Mouse (Mus musculus): Measurements from ENCODE around the gene Mea1.
A peak's percentile ranks its signal among the peaks of the same experiment; 100 is the strongest.

The Mea1 gene

GRCm38 (mm10) chr17:46706375-46707089 lies 27.9 kb downstream of the Mea1 start:
- no peak for DNase-seq

DNA sequence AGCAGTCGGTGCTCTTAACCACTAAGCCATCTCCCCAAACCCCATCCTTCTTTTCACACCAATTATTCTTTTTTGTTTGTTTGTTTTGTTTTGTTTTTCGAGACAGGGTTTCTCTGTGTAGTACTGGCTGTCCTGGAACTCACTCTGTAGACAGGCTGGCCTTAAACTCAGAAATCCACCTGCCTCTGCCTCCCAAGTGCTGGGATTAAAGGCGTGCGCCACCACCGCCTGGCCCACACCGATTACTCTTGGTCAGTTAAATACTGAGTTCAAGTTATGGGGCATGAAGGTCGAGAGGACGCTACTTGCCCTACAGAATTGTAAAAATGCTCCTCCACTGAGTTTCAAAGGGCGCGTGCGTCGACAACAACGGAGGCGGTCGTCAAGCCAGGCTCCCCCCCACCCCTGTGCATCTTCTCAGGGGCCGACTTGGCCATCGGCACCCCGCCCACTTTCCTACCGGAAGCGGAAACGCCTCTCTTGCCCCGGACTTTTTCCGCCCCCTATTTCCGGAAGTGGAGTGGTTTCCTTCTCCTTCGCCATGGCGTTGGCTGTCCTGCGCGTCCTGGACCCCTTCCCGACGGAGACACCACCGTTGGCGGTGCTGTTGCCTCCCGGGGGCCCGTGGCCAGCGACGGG lies 32.5 kb downstream of the Mea1 start, which contains the start of gene Pex6:
Gene Pex6, plus strand, starts transcription at position 505 of the 639 bp plus-strand sequence.
- peak; percentile 97 for DNase-seq

DNA sequence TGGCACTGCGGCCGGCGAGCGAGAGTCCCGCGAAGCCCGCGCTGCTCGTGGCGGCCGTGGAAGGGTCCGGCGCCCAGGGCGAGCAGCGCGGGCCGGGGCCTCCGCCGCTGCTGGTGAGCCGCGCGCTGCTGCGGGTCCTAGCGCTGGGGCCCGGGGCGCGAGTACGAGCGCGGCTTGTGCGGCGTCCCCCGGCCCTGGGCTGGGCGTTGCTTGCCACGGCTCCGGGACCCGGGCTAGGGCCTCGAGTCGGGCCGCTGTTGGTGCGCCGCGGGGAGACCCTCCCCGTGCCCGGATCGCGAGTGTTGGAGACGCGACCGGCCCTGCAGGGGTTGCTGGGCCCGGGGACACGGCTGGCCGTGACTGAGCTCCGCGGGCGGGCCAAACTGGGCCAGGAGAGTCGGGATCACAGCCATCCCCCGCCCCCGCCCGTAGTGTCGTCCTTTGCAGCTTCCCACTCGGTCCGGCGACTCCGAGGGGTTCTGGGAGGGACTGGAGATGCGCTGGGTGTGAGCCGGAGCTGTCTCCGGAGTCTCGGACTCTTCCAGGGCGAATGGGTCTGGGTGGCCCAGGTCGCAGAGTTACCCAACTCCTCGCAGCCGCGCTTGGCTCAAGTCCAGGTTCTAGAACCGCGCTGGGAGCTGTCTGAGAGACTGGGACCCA lies 33.1 kb downstream of the Mea1 start:
- DNase-seq, result peak; percentile 66 to 81

DNA sequence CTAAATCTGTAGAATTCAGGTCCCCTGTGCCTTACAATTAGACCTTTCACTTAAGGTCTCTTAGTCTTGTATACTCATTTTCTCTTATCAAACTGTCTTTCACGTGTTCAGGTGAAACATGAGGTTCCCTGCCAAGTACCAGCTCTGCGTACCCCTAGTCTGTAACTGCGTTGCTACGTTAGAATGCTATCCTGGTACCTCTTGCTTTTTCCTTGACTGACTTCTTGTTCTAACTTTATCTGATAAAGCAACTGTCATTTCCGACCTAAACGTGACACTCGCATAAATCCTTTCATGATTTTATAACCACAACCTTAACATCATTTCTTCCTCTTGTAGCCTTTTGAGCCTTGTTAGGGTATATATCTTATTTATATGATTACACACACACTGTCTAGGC lies 33.8 kb downstream of the Mea1 start:
- DNase-seq, result no peak

DNA sequence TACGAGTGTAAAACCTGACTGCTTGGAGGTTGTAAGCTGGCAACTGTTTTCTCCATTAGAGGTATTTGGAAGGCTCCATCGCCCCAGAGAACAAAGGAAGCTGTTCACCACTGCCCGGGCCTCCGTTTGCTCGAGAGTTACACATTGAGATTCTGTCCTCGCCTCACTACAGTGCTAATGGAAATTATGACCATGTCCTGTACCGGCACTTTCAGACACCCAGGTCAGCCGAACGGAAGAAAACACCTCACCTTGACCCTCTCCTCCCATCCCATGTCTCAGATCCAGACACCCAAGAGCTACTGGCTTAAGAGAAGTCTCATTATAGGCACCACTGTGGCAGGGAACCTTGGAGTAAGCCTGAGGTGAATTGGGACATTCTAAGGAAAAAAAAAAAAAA lies 35.3 kb downstream of the Mea1 start:
- DNase-seq, result no peak

GRCm38 (mm10) chr17:46714756-46715481 lies 36.3 kb downstream of the Mea1 start:
- DNase-seq, result peak in 1 of 2 experiments; percentile 46

DNA sequence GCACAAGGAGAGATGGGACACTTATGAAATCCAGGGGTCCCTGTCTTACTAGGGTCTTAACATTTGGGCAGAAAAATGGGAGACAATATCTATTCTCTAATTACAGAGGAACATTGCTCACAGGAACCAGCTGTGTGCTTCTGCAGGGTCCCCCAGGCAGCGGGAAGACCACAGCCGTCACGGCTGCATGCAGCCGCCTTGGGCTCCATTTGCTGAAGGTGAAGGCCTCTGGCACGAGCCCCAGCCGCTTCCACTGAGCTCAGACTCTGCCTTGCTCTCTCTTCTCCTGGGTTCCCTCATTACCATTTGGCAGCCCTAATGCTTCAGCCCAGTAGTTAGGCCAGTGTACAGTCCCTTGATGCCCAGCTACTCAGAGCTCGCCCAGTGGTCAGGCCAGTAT lies 42.5 kb downstream of the Mea1 start:
- DNase-seq, result no peak

DNA sequence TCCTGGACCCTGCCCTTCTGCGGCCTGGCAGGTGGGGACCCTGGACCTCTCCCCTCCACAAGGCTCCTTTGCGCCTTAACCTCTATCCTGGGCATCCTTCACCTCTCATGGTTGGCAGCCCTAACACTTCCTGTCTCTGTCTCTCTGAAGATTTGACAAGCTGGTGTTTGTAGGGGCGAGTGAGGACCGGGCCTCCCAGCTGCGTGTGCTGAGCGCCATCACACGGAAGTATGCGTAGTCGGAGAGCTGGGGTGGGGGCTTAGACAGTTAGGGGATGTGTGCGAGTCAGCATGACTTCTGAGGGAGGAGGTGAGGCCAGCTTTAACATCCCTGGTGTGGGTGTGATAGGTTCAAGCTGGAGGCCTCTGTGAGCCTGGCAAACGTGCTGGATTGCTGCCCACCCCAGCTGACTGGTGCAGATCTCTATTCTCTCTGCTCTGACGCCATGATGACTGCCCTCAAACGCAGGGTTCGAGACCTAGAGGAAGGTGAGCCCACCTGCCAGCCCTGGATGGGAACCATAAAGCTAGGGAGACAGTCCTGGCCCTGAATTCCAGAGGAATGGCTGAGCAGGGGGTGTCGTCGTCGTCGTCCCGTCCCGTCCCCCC lies 46.0 kb downstream of the Mea1 start:
- no peak for DNase-seq

- no peak for DNase-seq
Measured at GRCm38 (mm10) chr17:46725273-46725672, 46.7 kb downstream of the Mea1 start.

DNA sequence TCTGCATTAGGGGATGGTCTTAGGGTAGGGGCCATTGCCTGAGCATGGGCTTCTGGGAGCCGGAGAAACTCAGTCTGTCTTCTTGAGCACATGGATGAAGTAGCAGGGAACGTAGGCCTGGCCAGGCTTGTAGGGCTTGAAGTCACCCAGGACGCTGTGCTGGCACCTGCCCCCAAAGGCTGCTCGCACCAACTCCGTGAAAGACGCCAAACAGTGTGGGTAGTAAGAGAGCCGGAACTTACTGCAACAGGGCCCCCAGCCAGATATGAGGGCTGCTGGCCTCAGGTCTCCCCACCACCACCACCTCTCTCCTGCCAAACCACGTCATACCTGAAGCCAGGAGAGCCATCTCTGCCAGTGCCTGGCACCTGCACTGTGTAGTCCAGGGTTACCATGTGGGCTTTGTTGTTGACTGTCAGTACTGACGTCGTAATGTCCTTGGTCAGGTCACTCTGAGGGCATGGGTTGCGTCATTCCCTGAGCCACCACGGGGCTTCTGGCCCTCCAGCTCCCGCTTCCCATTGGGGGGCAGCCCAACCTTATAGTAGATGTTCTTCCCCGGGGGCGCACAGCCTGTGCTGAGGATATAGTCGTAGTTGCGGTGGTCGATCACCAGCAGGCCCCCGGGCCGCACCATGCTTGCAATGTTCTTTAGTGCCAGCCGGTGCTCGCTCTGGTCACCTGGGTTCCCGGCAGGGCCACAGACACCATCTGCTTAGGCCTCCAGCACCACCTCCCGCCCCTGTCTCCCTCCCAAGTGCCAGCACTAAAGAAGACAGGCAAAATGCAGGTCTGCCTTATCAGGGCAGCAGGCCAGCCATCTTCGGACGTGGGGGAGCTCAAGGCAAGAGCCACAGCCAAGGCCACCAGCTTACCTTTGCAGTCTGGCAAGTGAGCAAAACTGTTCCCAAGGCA lies 47.4 kb downstream of the Mea1 start:
- no peak for DNase-seq

DNA sequence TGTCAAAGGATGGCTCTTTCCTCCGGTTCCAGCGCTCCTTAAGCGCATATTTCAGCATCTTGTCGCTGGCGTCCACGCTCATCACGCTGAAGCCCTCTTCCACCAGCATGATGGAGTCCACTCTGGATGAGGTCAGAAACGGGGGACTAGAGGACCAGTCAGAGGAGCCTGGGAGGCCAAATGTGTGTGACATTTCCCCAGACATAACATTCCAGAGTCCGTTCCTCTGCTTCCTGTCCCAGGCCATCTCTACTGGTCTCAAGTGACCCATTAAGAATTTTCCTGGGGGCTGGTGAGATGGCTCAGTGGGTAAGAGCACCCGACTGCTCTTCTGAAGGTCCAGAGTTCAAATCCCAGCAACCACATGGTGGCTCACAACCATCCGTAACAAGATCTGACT lies 48.7 kb downstream of the Mea1 start:
- DNase-seq, result no peak

GRCm38 (mm10) chr17:46728021-46728420 lies 49.4 kb downstream of the Mea1 start:
- DNase-seq, result peak; percentile 67 to 69

DNA sequence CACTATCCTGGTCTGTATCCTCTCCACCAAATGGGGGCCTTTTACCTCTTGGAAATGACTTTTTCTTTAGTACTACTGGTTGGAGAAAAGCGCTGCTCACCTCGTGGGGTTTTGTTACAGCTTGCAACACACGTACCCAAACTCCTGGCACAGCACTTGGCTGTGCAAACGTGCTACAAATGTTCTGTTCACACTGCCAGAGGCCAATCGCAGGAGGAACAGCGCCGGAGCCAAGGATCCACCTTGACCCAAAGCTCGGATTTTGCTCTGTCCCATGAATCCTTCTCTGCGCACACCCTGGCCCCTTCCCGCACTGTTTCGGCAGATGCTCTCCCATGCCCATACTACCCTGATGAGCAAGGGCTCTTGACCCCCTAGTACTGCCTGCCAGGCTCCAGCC lies 49.9 kb downstream of the Mea1 start:
- no peak for DNase-seq

DNA sequence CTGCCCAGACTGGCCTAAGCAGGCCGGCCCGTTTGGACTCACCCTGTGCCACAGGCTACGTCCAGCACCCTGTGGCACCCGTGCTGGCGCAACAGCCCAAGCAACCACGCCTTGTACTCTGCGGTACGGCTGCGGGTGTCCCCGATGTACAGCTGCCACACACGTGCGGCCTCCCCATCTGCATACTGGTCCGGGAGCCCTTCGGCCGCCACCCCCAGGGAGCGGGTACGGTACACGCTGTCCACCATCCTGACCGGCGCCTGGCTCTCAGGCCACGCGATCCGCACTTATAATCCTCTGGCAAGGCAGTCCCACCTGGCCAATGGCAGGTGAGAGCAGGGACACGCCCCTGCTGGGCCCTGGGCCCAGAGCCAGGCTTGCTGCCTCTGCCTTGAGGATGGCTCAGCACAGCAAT lies 50.3 kb downstream of the Mea1 start, which contains the start of gene Gnmt:
Gene Gnmt, minus strand, starts transcription at position 265 of the 415 bp plus-strand sequence.
- DNase-seq, result peak; percentile 85 to 95

Measured in kidney, postnatal 25 days (tissue).